Mouse (Mus musculus): ENCODE measurements at regions not wholly inside any gene's neighbourhood (a gene's known extent, or its start where the extent isn't known, plus 50 kb on each side); places are given as distances from the start of the nearest gene placed in this dataset.

DNA sequence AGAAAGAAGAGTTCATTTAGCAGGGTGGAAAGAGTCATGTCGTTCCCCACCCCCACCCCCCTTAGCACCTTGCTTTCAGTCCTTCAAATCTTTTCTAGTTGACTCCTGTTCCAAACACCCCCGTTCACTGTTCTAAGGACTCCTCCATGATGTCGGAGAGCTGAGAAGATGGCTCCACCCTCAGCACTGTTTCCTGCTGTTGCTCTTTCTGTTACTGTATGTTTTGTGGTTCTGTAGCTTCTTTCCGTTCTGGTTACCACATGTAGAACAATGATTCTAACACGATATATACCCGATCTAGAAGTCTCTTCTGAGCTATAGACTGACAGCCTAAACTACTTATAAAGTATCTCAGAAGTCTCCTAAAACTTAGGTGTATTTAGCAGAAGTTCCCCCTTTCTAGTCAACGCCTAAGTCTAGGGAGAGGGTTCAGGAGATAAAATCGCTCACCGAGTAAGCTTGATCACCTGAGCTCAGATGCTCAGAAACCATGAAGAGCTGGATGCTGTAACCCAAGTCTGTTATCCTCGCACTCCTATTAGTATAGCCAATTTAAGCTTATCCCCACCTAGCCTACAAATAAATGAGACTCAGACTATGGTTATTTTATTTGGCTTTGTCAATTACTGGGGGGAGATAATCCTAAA, 68.2 kb upstream of the Fam3c start:
- ATAC-seq (ENCODE audit: low FRiP score, low TSS enrichment), result no peak
- Histone ChIP-seq H3K9me3 (ENCODE audit: control insufficient read depth, low read length) (no peaks in the 10 kb centered on the region), H3K27me3 (ENCODE audit: control insufficient read depth, insufficient read depth, low read length) (no peaks in the 10 kb centered on the region), H3K4me2 (replicated peaks; ENCODE audit: low read depth) (no peak overlapping the region), H3K27ac (replicated peaks) (no peak overlapping the region), H3K9ac (ENCODE audit: low read length) (no peak overlapping the region), H3K4me3 (ENCODE audit: low read depth, low read length) (no peak overlapping the region), H3K4me1 (replicated peaks; ENCODE audit: control insufficient read depth, insufficient read depth) (no peaks in the 10 kb centered on the region), H3K36me3 (ENCODE audit: control insufficient read depth, insufficient read depth, low read length) (no peaks in the 10 kb centered on the region)
- WGBS, result 86% methylated on average over 10 of the region's 10 CpGs
- no peak for TF ChIP-seq EP300 (optimal IDR thresholded peaks at IDR 0.05)
- no peak for TF ChIP-seq CTCF (IDR thresholded peaks at IDR 0.05; ENCODE audit: low read depth)
- no peak for DNase-seq (ENCODE audit: low spot score)

DNA sequence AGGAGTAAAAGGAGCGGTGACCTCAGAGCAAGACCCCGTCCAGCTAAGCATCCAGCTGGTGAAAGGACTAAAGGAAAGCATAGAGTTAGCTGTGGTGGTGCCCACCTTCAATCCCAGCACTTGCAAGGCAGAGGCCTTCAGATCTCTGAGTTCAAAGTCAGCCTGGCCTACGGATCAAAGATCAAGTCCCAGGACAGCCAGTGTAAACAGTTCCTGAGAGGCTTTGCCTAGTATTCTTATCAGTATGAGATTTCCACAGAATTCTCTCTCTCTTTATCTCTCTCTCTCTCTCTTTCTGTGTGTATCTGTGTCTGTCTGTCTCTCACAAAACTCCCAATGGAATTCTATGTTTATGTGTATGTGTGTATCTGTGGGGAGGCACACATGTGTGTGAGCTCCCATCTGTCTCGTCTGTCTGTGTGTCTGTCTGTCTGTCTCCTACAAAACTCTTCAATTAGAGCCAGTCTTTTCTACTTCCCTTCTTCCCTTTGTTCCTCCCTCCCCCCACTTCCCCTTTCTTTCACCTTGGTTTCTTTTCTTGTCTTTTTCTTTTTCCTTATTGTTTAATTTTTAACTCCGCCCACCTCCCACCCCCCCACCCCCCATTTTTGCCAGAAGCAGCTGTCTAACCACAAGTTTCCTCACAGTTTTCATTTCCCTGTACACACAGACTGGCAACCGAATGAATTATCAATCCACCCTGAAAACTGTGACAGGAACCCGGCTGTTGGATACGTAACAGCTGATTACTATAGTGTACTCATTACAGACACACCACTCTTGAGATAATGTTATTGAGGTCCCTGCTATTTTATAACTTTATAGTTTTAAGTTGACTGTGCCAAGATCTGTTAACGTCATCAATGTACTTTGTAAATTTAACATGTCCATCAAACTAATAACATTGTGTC, 67.3 kb upstream of the Fam3c start:
- Histone ChIP-seq H3K4me1 (replicated peaks; ENCODE audit: control insufficient read depth, insufficient read depth) (no peaks in the 10 kb centered on the region), H3K9me3 (ENCODE audit: control insufficient read depth, low read length) (no peaks in the 10 kb centered on the region), H3K27me3 (ENCODE audit: control insufficient read depth, insufficient read depth, low read length) (no peaks in the 10 kb centered on the region), H3K9ac (ENCODE audit: low read length) (no peak overlapping the region), H3K27ac (replicated peaks) (no peak overlapping the region), H3K4me3 (ENCODE audit: low read depth, low read length) (no peak overlapping the region), H3K36me3 (ENCODE audit: control insufficient read depth, insufficient read depth, low read length) (no peaks in the 10 kb centered on the region), H3K4me2 (replicated peaks; ENCODE audit: low read depth) (no peak overlapping the region)
- 57% methylated on average over 9 of the region's 9 CpGs for WGBS
- TF ChIP-seq EP300 (optimal IDR thresholded peaks at IDR 0.05) (no peak), CTCF (IDR thresholded peaks at IDR 0.05; ENCODE audit: low read depth) (no peak)
- ATAC-seq (ENCODE audit: low FRiP score, low TSS enrichment), result peak; percentile 47; the same call in 1 of the 2 replicates
- no peak for DNase-seq (ENCODE audit: low spot score)

DNA sequence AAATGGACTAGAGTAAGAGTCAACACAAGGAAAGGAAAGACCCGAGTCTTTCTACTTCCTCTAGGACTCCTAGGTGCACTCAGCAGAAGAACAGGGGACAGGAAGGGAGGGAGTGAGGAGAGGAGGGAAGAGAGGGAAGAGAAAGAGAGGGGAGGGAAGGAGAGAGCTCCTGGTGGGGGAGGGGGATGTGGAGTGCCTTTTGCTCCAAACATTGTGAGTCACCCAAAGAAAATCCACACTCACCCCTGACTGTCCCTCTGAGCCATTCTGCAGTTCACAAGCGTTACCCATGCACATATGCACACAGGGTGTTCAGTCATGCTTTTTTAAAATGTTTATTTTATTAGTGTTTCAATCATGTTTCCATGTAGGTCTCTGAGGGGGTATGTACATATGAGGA, 65.5 kb upstream of the Fam3c start:
- H3K4me3 ChIP-seq (ENCODE audit: low read depth, low read length), result no peak overlapping the region
- ATAC-seq (ENCODE audit: low FRiP score, low TSS enrichment), result no peak
- H3K36me3 ChIP-seq (ENCODE audit: control insufficient read depth, insufficient read depth, low read length), result no peaks in the 10 kb centered on the region
- WGBS, result 38% methylated on average over 2 of the region's 2 CpGs
- DNase-seq (ENCODE audit: low spot score), result no peak
- H3K4me1 ChIP-seq (replicated peaks; ENCODE audit: control insufficient read depth, insufficient read depth), result no peaks in the 10 kb centered on the region
- H3K9me3 ChIP-seq (ENCODE audit: control insufficient read depth, low read length), result no peaks in the 10 kb centered on the region
- H3K9ac ChIP-seq (ENCODE audit: low read length), result no peak overlapping the region
- H3K4me2 ChIP-seq (replicated peaks; ENCODE audit: low read depth), result no peak overlapping the region
- H3K27me3 ChIP-seq (ENCODE audit: control insufficient read depth, insufficient read depth, low read length), result no peaks in the 10 kb centered on the region
- no peak overlapping the region for H3K27ac ChIP-seq (replicated peaks)
- TF ChIP-seq EP300 (optimal IDR thresholded peaks at IDR 0.05), result no peak
- no peak for TF ChIP-seq CTCF (IDR thresholded peaks at IDR 0.05; ENCODE audit: low read depth)

DNA sequence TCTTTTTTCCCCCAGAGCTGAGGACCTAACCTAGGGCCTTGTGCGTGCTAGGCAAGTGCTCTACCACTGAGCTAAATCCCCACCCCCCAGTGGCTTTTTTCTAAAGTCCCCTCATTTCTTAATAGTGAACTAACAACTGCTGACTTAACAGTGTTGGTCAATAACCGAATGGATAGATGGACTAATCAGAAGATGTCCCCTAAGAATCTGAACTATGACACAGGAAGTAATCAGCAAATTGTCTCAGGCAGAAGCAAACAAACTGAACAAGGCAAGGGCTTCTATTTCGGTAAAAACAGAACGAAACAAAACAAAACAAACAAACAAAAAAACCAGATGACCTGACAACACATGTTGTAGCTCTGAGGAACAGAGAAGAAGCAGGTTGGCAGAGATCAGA, 62.2 kb upstream of the Fam3c start:
- Histone ChIP-seq H3K36me3 (ENCODE audit: control insufficient read depth, insufficient read depth, low read length) (no peaks in the 10 kb centered on the region), H3K4me2 (replicated peaks; ENCODE audit: low read depth) (no peak overlapping the region), H3K4me3 (ENCODE audit: low read depth, low read length) (no peak overlapping the region), H3K27ac (replicated peaks) (no peak overlapping the region), H3K27me3 (ENCODE audit: control insufficient read depth, insufficient read depth, low read length) (no peaks in the 10 kb centered on the region), H3K9me3 (ENCODE audit: control insufficient read depth, low read length) (no peaks in the 10 kb centered on the region), H3K9ac (ENCODE audit: low read length) (no peak overlapping the region), H3K4me1 (replicated peaks; ENCODE audit: control insufficient read depth, insufficient read depth) (no peaks in the 10 kb centered on the region)
- DNase-seq (ENCODE audit: low spot score) (no peak), ATAC-seq (ENCODE audit: low FRiP score, low TSS enrichment) (no peak)
- TF ChIP-seq CTCF (IDR thresholded peaks at IDR 0.05; ENCODE audit: low read depth) (no peak), EP300 (optimal IDR thresholded peaks at IDR 0.05) (no peak)
- 81% methylated on average over 4 of the region's 4 CpGs for WGBS

GRCm38 (mm10) chr6:22417189-22417588, 61.1 kb upstream of the Fam3c start:
- TF ChIP-seq CTCF (IDR thresholded peaks at IDR 0.05; ENCODE audit: low read depth) (no peak), EP300 (optimal IDR thresholded peaks at IDR 0.05) (no peak)
- Histone ChIP-seq H3K27ac (replicated peaks) (no peak overlapping the region), H3K9ac (ENCODE audit: low read length) (no peak overlapping the region), H3K4me3 (ENCODE audit: low read depth, low read length) (no peak overlapping the region), H3K27me3 (ENCODE audit: control insufficient read depth, insufficient read depth, low read length) (no peaks in the 10 kb centered on the region), H3K36me3 (ENCODE audit: control insufficient read depth, insufficient read depth, low read length) (no peaks in the 10 kb centered on the region), H3K4me2 (replicated peaks; ENCODE audit: low read depth) (no peak overlapping the region), H3K4me1 (replicated peaks; ENCODE audit: control insufficient read depth, insufficient read depth) (no peaks in the 10 kb centered on the region), H3K9me3 (ENCODE audit: control insufficient read depth, low read length) (no peaks in the 10 kb centered on the region)
- 40% methylated on average over 2 of the region's 2 CpGs for WGBS
- DNase-seq (ENCODE audit: low spot score) (peak; percentile 29), ATAC-seq (ENCODE audit: low FRiP score, low TSS enrichment) (peak; percentile 70)

DNA sequence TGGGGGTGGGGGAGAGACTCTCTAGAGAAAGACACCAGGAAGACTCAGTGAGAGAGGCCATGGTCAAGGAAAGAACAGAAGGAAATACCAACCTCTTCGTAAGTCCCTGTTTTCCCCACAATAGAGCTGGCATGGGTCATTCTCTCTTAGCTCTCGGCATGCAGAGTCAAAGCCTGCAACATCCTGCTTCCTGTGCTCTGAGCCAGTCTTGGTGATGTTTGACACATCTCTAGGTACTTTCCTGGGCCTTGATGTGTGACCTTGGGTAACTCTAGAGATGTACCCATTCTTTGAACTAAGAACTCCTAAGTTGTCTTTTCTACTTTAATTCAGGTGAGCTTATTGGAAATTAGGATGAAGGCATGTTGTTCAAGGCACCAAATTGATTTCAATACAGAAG, 55.8 kb upstream of the Fam3c start:
- Histone ChIP-seq H3K4me3 (ENCODE audit: low read depth, low read length) (no peak overlapping the region), H3K9me3 (ENCODE audit: control insufficient read depth, low read length) (no peaks in the 10 kb centered on the region), H3K4me2 (replicated peaks; ENCODE audit: low read depth) (no peak overlapping the region), H3K4me1 (replicated peaks; ENCODE audit: control insufficient read depth, insufficient read depth) (no peaks in the 10 kb centered on the region), H3K27me3 (ENCODE audit: control insufficient read depth, insufficient read depth, low read length) (no peaks in the 10 kb centered on the region), H3K27ac (replicated peaks) (no peak overlapping the region), H3K9ac (ENCODE audit: low read length) (no peak overlapping the region), H3K36me3 (ENCODE audit: control insufficient read depth, insufficient read depth, low read length) (no peaks in the 10 kb centered on the region)
- DNase-seq (ENCODE audit: low spot score) (no peak), ATAC-seq (ENCODE audit: low FRiP score, low TSS enrichment) (no peak)
- WGBS, result 83% methylated on average over 2 of the region's 2 CpGs
- TF ChIP-seq CTCF (IDR thresholded peaks at IDR 0.05; ENCODE audit: low read depth) (no peak), EP300 (optimal IDR thresholded peaks at IDR 0.05) (no peak)

Data from stomach, postnatal 0 days (tissue).